Mouse (Mus musculus) cerebellum, adult 18-20 months (tissue): ENCODE measurements around the gene Anpep.

Experiments
- DNase-seq, 2 experiments: peaks; one replicate each; pipeline ENCODE4 v3.0.0; 2021

The Anpep gene

GRCm38 (mm10) chr7:79860811-79861210, at the start of gene Anpep:
Anpep (minus strand) TSS chr7:79861059.
- DNase-seq: no peak

DNA sequence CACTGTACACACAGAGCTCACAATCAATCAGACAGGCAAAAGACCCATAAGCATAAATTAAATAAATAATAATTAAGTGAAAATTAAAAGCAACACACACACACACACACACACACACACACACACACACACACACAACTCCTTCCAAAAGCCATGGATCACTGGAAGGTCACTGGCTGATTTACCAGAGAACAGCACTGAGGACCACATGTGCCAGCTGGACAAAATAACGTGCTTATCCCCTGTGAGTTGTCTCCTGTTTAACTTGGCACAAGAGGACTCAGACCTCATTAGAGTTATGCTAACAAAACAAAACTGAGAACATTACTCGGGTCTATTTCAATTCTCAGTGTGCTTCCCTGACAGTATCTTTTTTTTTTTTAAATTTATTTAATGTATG, 46.5 kb upstream of the Anpep start:
- DNase-seq: no peak

GRCm38 (mm10) chr7:79906914-79907313, 46.1 kb upstream of the Anpep start:
- DNase-seq: no peak

- no peak for DNase-seq
These were observed 44.3 kb upstream of the Anpep start for GRCm38 (mm10) chr7:79905193-79905592.

DNA sequence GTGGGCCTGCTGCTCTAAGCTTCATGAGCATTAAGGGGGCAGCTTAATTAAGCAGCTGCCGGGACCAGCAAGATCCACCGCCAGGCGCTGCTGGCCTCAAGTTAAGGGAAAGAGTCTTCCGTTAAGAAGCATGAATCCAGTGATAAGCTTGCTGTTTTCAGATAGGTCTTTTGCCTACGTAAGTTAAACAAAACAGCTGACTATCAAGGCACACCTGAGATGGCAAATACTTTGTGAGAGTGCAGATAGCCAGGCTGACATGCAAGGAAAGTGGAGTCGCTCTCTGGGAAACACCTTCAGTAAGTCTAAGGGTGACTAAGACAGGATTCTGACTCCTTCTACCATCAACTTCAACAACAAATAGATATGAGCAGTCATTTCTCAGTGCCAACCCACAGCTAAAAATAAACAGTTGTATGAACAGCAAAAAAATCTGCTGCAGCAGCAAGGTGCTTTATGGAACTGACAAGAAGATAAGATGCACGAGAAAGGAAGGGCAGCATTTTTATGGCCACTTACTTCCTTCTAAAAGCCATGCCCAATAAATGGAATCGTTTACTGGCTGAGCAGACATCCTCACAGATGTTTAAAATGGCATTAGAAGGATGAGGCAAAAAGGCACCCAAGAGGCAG, 42.4 kb upstream of the Anpep start:
- DNase-seq: no peak

GRCm38 (mm10) chr7:79900753-79901152, 39.9 kb upstream of the Anpep start:
- no peak for DNase-seq

DNA sequence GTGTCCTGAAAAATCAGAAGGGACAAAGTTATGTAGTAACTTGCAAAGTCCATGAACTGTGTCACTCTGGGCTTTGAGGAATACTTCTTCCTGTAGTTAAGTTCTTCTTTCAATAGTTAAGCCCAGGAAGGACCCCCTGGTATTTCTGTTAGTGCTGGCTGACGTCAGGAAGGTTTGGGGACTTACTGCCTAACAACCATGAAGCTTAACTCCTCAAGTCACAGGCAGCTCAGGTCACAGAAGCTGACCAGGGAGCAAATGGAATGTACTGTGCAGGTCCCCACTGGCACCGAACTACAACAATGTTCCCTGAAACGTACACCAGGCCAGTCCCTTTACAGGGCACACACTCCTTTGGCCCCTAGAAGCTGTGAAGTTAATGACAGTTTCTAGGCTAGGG, 34.4 kb upstream of the Anpep start:
- no peak for DNase-seq

DNA sequence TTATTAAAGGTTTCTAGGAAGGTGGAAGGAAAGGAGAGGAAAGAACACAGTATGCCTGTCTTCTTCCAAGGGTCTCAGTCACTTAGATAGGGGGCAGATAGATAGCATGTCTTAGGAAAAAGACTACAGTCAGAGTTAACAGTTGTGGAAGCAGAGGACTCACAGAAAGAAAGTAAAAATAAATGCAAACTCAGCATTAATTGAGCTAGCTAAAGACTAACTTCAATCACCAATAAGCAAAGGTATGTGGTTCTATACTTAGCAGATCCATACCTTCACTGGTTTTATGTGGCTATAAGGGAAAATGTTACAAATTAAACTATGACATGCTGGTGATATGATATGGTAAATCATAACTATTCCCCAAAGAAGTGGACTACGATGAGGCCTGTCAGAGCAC, 33.9 kb upstream of the Anpep start:
- no peak for DNase-seq

GRCm38 (mm10) chr7:79892576-79893428, 31.9 kb upstream of the Anpep start:
- DNase-seq: no peak

GRCm38 (mm10) chr7:79890436-79891221, 29.8 kb upstream of the Anpep start:
- no peak for DNase-seq

GRCm38 (mm10) chr7:79888603-79889002, 27.7 kb upstream of the Anpep start:
- DNase-seq: no peak

GRCm38 (mm10) chr7:79883613-79884334, 22.9 kb upstream of the Anpep start:
- DNase-seq: no peak

GRCm38 (mm10) chr7:79881901-79882300, 21.0 kb upstream of the Anpep start:
- no peak for DNase-seq

- no peak for DNase-seq
These were observed 20.1 kb upstream of the Anpep start for GRCm38 (mm10) chr7:79880998-79881397.

DNA sequence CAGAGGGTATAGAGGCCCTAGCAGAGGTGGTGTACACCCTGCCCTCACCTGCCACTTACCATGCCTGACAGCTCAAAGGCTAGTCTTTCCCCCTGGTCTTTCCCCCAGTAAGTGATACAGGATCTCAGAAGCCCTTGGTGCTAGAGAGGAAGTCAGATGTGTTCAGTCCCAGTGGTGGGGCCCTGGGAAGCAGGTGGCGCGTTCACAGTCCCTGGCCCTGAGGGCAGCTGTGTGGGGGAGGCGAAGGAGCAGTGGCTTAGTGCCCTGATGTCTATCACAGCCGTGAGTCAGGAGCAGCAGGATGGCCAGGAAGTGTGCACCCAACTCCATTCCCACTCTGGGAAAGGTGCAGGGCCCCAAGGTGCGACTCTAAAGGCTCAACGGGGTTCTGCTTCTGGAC, 19.2 kb upstream of the Anpep start:
- no peak for DNase-seq

GRCm38 (mm10) chr7:79878455-79879025, 17.7 kb upstream of the Anpep start:
- no peak for DNase-seq

- DNase-seq: no peak
These were observed 12.5 kb upstream of the Anpep start for GRCm38 (mm10) chr7:79873407-79873806.

DNA sequence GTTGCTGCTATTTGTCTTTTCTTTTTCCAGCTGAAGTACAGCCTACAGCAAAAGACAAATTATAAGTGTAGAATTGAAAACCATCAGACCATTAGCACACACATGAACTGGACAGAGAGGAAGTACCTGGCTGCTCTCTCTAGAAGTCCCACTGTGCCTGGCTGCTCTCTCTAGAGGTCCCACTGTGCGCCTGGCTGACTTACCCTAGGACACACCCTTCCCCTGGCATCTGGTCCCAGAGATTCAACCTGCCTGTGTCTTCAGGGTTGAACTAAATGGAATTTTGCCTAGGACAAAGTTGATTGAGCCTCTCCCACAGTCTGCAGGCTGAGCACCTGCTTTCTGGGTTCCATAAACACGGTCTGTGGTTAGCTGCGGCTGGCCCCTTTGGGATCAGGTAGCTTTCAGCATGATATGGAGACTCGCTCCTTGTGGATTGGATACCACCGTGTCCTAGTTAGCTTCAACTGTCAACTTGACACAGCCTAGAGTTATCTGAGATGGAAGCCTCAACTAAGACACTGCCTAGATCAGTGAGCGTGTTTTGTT, 11.0 kb upstream of the Anpep start:
- no peak for DNase-seq

DNA sequence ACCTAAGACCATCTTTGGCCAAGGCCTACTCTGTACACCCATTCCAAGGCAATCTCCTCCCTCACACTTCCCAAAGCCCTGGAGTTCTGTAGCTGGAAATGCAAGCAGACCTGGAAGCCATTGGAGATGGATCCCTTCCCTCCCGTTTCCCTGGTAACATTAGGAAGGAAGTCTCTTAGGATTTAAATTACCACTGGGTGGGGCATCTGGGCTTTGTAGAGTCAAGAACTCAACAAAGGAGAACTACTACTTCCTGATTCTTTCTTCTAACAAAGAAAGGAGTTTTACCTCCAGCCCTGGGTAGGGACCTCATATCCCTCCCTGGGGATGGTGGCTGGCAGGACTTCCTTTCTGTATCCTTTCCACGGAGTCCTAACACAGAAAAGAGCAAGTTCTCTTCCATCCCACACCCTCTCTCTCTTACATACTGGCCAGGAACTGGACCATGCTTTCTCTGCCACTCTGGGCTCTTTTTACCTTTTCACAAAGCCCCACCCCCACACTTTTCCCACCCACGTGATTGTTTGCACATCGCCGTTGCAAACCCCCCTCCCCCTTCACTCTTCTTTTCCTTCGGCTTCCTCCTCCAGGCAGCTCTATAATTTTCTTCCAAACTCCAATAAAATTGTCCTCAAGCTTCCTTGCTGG, 8.3 kb upstream of the Anpep start:
- no peak for DNase-seq

DNA sequence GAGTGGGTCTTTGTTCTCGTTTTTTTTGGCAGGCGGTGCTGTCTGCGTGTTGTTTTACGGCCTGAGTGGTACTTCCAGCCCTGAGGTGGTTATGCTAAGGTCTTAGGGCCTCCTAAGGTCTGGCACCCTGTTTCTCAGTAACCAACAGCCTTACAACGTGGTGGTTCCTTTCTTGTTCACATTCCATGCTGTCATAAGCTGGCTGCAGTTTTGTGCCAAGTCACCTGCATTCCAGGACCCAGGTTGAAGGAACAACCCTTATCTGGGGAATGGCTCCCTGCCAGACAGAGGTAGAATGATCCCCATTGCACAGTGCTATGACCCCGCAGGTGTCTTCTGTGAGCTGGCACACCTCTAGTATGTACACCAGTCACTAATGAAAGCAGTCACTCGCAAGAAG, 7.6 kb upstream of the Anpep start:
- no peak for DNase-seq

GRCm38 (mm10) chr7:79867861-79868260, 7.0 kb upstream of the Anpep start:
- no peak for DNase-seq
